Mouse (Mus musculus): ENCODE measurements around the gene Rorb.

The Rorb gene

DNA sequence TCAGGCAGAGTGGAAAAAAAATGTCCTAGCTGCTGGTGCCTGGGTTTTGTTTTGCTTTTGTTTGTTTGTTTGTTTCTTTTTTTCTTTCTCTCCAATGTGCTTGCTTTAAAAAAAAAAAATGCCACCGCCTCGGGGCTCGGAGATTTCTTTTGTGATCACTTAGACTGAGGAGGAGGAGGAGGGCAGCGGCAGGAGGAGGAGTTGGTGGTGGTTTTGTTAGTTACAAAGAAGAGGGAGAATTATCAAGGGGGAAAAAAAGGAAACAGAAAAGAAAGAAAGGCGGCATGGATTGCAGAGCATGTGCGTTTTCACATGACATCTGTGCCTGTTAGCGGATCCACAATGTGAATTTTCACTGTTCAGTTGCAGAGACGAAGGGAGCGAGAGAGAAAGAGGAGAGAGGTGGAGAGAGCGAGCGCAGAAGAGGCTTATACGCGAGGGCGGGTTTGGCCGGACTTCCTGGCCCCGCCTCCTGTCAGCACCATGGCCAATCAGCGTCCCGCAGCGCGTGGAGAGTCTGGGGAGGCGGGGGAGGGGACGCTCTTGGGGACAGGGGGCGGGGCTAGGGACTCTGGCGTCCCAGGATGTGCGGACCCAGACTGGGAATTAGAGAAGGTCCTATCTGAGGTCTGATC lies at the start of gene Rorb:
TSS of gene Rorb (minus strand) at position 404 of the 635 bp plus-strand sequence.
- DNase-seq (ENCODE audit: low spot score in 2 of 2), result peak; percentile 86 to 88

- no peak for DNase-seq (ENCODE audit: low spot score in 2 of 2)
Measured at GRCm38 (mm10) chr19:19148847-19149246, 37.9 kb upstream of the Rorb start.

DNA sequence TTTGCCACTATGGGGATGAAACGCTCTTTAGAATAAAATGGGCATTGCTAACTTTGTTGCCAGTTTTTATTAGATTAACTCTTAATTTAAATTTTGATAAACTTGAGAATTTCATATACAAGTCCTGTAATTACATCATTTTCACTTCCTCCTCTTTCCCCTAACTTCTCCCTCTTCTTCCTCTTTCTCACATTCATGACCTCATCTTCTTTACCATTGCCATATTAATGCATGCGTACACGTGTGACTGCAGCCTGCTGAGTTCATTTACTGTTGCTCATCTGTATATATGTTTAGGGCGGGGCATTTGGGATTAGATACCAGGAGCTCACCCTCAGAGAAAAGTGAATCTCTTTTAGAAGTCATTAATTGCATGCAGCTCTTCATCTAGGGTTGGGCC lies 33.5 kb upstream of the Rorb start:
- no peak for DNase-seq (ENCODE audit: low spot score in 2 of 2)

GRCm38 (mm10) chr19:19136856-19137255 lies 25.9 kb upstream of the Rorb start:
- no peak for DNase-seq (ENCODE audit: low spot score in 2 of 2)

DNA sequence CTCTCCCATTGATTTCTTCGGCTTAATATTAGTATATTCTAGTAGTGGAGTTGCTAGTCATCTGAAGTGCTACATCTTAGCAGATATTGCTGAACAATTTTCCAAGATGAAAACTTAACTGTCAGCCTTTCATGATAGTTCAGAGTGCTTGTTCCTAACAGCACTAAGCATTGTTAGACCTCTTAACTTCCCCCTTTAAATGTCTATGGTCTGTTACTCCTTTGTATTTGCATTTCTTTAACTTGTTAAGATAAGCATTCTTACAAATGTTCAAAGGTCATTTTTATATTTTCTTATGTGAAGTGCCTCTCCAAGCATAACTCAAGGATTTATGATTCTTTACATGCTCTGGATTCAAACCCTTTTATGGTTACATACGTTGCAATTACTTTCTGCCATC lies 24.8 kb upstream of the Rorb start:
- DNase-seq (ENCODE audit: low spot score in 2 of 2), result no peak

- no peak for DNase-seq (ENCODE audit: low spot score in 2 of 2)
Measured at GRCm38 (mm10) chr19:19122324-19122723, 11.3 kb upstream of the Rorb start.

DNA sequence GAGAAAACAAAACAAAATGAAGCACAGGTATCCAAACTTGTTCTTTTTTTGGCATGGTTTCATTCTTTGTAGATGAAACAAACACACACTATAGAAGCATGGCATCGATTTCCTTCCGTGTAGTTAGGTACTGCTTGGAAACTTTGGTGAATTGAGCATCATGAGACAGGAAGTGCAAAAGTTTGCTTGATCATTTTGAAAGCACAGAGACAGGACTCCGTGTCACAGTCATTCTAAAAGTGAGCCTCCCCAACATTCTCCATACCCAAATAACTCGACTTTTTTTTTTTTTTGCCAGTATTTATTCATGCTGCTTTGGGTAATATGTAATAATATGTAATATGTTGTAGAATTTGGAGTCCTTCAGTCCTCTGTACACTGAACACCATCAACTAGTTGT lies 1.2 kb upstream of the Rorb start:
- no peak for DNase-seq (ENCODE audit: low spot score in 2 of 2)

- no peak for DNase-seq (ENCODE audit: low spot score in 2 of 2)
Measured at GRCm38 (mm10) chr19:19111428-19112170, 603 bp upstream of the Rorb start.

GRCm38 (mm10) chr19:19110011-19110768 lies 806 bp downstream of the Rorb start:
- DNase-seq (ENCODE audit: low spot score in 2 of 2), result peak; percentile 55 to 59

DNA sequence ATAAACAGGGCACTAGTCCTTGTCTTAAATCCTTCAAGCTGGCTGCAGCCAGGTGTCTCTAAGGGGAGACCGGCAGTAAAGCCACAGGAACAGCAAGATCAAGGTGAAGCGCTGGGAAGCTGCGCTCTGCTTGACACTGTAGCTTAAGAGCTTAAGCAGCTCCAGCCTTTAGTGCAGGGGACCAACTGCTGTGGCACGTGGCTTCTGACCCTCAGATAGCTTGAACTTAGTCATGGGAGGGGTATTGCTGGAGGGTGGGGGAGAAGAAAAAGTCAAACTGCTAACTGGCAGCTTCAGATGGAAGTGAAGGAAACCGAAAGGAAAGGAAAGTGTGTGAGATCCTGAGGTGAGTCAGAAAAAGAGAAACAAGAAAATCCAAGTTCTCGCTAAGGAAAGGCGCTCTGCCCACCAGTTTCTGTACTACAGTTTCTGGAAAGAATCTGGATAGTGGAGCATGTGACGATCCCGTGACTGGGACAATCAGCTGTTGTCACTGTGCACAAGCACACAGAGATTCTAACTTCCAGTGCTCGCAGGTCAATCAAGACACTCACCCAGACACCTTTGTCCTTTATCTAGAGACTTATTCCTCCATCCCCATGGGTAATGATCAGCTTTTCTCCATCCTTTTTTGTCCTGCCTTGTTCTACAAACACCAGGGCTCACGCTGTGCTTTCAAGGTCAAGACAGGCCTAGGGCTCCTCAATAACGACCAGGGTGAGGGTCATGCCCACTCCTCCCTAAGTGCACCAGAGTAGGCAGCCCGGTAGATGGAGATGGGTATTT lies 2.2 kb downstream of the Rorb start:
- DNase-seq (ENCODE audit: low spot score in 2 of 2), result peak; percentile 26 to 46

DNA sequence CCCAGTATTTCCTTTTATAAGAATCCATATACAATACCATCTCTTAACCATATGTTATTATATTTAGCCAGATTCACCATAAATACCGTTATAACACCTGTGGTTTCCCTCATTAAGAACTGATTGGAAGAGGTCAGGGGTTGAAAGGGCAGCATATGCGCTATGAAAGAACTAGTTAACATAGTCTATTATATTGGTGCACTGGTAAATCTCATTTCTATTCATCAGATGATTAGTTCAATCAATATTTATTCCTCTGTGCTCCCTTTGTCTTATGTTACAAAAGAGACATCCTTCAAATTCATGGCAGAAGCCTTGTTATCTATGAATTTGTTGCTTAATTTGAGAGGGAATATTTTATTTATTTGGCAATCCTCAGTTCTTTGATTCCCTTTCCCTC lies 6.4 kb downstream of the Rorb start:
- DNase-seq (ENCODE audit: low spot score in 2 of 2), result no peak

- no peak for DNase-seq (ENCODE audit: low spot score in 2 of 2)
Measured at GRCm38 (mm10) chr19:19097149-19097548, 13.8 kb downstream of the Rorb start.

DNA sequence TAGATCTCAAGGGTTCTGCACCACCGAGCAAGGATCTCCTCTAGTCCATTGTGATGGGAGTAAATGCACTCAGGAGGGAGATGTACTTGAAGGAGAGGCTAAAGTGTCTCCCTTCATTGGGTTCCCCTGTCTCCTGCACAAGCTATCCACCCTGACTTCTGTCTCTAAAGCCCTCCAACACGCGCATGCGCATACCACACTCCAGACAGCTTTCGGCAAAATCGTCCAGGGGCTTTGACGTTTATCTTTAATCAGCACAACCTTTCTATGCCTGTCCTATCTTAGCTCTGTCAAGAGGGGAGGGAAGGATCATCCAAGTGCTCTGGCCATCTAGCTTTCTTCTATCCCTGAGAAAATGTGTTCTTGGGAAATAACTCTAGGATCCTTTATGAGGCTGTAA lies 21.6 kb downstream of the Rorb start:
- no peak for DNase-seq (ENCODE audit: low spot score in 2 of 2)

GRCm38 (mm10) chr19:19077880-19078279 lies 33.1 kb downstream of the Rorb start:
- DNase-seq (ENCODE audit: low spot score in 2 of 2), result no peak

DNA sequence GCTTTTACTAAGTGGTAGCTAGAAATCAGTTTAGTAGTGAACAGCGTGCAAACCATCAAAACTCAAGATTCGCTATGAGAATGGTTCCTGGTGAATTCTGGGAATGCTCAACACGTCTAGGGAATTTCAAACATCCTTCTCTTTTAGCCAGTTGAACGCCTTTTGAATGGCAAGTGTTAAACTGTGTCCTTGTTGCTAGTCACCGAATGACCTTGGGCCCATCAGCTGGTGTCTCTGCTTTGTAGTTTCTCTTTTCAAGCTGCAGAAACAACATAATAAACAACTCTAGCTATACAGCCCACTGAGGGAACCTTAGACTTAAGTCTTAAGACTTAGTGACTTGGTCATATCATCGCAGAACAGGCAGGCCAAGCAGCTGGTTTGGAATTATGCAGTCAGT lies 36.2 kb downstream of the Rorb start:
- DNase-seq (ENCODE audit: low spot score in 2 of 2), result no peak

DNA sequence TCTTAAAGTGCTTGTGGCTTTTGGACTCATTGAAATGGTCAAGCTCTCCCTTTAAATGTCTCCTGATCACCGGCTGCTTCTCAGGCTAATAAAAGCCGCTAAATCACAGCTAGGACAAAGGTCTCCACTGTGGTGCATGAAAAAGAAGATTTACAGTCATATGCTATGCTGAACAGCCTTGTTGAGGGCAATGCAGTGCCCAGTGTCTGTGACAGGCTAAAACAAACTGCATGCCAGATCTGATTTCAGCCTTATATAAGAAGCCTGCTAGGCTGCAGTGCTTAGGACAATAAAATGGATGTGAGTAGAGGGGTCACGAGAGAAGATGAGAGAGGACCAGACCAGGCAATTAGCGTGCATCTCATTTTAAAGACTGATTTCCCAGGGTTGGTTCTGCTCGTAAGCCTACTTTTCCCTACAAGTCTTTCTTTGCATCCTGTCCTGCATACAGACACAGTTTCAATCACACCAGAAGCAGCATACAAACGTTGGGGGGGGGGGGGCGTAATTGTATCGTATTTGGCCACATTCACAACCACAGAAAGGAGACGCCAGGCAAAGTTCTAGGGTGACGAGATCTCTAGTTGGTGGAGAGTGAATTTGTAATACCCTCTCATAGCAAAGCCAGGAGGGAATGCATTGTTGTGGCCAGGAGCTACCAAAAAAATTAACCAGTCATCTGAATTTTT lies 52.1 kb downstream of the Rorb start:
- DNase-seq (ENCODE audit: low spot score in 2 of 2), result no peak

DNA sequence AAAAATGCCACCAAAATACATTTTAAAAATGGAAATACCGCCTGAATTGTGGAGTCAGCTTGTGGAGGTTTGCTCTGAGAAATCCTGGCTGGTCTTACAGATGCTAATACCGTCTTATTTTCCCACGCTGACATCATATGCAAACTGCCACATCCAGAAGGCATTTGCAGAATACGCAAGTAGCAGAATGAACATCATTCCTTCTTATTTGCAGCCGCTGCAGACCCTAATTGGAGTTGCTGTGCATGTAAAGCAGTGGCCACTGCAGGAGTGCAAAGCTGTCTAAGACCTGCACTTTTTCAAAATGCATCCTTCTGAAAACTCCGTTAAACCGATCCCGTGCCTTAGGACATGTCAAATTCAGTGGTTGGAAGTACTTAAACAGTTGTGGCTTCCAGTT lies 52.8 kb downstream of the Rorb start:
- DNase-seq (ENCODE audit: low spot score in 2 of 2), result no peak

DNA sequence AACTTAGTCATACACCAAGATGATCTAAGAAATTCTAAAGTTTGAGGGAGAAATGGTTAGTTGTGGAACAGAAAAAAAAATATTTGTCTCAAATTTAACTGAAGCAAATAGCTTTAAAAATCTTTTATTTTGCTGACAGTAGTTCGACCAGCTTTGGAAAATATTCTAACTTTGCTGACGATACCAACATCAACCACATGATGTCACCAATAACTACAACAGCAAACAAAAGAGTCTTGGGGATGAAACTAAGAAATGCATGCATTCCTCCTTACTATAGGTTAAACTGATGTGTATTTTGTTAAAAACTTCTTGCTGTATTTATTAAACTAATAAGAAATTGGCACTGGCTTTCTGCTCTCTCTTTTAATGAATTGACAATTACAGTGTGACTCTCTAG lies 67.9 kb downstream of the Rorb start:
- DNase-seq (ENCODE audit: low spot score in 2 of 2), result no peak

DNA sequence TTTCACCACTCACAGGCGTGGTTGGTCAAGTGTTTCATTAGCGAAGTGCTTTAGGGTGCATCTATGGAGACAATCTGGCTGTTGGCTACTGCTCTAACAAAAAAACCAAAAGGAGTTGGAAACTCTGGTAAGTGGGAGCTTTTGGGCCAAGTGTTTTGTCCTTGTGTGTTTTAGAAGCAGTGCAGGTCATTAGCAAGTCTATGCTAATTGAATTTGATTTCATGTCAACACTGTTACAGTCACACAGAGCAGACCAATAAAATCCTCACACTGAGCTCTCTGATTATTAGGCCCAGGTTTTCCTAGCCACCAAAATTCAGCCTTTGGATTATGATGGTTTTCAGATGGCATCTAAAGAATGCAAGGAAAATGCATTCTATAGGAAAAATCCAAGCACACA lies 70.2 kb downstream of the Rorb start:
- DNase-seq (ENCODE audit: low spot score in 2 of 2), result no peak

DNA sequence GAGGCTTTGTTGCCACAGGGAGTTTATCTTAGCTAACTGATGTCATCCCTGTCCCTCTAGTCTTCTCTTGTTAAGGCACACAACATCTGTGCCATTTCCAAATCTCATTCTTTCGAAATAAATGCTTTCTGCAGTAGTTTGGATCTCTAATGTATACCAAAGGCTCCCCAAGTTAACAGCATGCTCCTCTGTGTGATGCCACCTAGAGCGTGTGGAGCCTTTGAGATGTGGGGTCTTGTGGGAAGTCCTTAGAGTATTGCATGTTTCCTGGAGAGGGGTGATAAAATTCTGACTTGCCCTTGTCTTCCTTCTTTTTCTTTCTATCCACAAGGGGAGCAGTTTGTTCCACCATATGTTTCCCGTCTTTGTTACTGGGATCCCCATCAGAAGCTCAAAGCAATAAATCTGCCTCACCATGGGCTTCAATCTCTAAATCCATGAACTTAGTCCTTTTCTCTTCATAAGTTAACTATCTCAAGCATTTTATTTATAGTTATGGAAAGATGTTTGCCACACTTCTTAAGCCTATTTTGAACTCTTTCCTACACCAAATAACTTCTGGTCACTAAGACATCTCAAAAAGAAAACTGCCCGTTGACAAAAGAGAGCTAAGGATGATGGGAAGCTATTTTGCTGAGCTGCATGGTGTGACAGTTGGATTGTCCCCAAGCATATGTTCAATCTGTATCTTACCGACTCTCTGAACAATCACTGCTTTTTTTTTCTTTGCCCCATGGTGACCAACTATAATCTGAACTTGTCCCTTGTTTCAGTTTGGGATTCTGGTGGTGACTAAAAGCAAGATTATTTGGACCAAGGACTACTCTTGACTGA lies 76.3 kb downstream of the Rorb start:
- DNase-seq (ENCODE audit: low spot score in 2 of 2), result no peak

DNA sequence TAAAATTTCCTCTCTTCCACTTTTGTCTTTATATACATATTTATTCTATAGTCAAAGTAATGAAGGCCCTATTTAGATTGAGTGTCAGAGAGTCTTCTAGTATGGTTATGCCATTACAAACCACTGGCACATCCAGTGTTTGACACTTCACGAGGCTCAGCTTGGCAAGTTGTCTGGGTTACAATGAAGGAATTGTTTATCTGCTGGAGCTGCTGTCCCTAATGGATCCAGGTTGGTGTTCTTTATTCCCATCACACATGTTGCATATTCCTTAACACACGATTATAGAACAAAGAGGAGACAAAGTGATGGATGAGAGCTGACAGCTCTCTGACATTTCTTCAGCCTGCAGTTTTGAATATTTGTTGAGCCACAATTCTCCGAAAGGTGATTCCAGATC lies 77.0 kb downstream of the Rorb start:
- no peak for DNase-seq (ENCODE audit: low spot score in 2 of 2)
